Mouse (Mus musculus): ENCODE measurements around the gene Hdac7. TPM values are rescaled to one million over a fixed set of nuclear protein-coding genes. Genes with fewer than 3 reads are reported as not detected.

Hdac7 gene
- total RNA-seq, 1 experiment from 2014 or later: 60.1 TPM

GRCm38 (mm10) chr15:97858431-97858830, 14.1 kb upstream of the Hdac7 start:
- DNase-seq: no peak

DNA sequence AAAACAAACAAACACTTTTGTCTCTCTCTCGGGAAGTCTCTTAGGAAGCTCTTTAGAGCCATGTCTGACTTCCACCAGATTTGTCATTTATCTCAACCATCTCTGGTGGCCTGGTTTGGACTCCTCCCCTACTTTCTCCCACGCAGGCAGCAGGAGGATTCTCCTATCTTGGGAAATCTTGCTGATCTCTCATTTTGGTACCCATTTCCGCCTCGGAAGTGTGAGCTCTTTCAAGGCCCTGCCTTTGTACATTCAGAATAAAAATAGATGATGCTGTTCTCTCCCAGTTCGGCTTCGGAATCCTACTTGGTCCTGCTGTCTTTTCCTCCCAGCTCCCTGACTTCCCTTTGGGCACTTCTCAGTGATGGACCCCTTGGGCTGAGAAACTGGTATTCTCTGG, 10.2 kb upstream of the Hdac7 start:
- no peak for DNase-seq

DNA sequence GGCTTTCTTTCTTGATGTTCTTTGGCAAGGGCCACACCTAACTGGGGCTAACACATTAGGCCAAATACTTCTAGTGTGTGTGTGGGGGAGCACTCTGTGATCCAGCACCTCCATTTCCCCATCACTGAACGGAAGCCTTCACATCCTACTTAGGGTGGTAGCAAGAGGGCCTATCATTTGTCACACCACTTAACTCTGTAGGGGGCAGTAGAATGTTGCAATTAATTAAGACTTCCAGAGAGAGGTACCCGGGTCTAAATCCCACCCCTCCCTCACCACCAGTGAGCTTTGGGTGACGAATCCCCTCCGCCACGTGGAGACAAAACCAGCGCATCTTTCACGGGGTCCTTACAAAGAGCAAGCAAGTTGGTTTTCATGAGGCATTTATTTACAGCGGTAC, 9.8 kb upstream of the Hdac7 start:
- DNase-seq: no peak

GRCm38 (mm10) chr15:97852291-97852690, 8.0 kb upstream of the Hdac7 start:
- DNase-seq: no peak

- no peak for DNase-seq
Observed at GRCm38 (mm10) chr15:97851011-97851410, 6.7 kb upstream of the Hdac7 start.

DNA sequence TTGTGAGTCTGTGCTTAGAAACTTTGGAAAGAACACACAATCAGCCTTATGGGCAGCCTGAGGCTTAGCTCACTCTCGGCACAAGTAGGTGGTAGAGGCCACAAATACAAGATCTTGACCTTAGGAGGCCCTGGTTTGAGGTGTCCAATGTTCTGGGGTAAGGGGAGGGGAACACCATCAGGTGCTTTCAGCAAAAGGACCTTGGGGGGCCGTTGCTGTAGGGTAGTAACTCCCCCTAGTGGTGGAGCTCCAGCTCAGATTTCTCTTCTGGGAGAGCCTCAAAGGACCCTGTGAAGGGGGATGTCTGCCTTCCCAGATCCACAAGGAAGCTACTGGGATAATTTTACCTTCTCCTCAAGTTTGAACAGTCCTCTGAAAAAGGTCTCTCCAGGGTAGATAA, 6.1 kb upstream of the Hdac7 start:
- peak; percentile 55 for DNase-seq

DNA sequence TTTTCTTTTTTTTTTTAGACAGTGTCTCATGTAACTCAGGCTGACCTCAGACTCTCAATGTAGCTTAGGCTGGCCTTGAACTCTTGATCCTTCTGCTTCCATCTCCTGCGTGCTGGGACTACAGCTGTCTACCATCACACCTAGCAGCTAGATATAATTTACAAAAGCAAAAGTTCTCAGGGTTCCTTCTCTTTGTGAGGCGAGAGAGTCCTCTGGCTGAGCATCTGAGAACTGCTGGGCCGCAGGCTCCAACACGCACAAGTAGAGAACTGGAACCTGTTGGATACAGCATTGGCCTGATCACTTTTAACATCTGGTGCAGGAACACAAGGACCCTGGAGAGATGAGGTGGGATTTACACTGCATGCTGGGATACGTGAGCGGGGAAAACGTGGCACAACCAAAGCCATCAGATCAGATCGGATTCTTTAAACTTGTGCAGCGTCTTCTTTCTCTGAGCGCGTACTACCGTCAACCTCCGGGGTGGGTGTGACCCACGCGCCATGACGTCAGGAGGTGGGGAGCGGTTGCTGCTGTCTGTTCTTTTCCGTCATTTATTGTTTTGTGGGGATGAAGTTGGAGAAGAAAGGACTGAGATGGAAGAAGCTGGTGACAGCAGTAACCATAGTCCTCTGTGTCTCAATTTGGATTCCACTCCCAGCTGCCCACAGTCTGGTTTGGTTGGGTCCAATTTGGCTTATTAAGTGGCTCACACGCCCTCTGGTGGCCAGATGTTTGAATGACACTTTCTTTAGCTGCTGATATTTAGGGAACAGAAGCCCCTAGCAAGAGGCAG, 5.0 kb upstream of the Hdac7 start:
- peak; percentile 90 for DNase-seq

DNA sequence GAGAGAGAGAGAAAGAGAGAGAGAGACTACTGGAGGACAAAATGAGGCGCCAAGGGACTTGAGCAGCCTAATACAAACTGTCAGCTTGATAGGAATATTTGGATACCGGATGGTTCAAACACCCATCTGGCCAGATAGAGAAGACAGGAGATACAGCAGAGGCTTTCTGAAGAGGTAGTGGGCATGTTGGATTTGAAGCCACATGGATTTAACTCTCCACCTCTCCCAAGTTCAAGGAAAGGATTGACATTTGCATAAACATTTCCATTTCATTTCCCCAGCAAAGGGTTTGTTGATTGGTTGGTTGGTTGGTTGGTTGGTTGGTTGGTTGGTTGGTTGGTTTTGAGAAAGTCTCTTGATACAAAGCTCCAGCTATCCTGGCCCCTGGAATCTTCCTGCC, 3.6 kb upstream of the Hdac7 start:
- no peak for DNase-seq

DNA sequence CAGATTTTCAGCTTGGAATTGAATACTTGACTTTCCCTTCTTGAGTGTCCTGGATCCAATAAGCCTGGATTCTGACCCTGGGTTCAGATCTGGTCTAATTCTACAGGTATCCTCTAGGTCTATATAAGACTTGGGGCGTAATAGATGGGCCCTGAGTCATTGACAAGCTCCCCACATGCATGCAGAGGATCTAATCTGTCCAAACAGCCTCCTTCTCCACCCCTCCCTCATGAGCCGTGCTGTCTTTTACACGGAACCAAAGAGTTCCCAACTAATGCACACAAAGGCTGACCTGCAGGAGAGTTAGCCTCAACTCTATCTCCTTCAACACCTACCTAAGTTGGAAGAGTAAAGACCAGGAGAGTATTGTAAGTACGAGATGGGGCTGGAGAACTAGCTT, 3.0 kb upstream of the Hdac7 start:
- DNase-seq: no peak

- DNase-seq: no peak
Observed at GRCm38 (mm10) chr15:97846121-97846882, 2.0 kb upstream of the Hdac7 start.

DNA sequence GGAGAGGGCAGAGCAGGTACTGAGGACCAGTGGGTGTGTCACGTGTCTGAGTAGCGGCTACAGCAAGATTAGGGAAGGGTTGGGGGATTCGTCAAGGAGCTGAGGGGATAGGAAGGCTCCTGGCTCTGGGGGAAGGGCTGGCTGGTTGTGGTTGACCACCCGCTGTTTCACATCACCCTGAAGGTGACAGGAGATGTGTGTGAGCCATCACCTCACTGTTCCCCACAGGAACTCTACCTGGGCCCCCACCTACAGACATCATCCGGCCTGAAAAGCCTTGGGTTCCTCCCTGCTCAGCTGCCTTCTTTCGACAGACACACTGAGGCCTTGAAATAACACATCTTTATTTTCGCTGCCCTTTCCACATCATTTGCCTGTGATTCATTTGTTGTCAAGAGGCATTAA, 1.1 kb downstream of the Hdac7 start:
- DNase-seq: no peak

DNA sequence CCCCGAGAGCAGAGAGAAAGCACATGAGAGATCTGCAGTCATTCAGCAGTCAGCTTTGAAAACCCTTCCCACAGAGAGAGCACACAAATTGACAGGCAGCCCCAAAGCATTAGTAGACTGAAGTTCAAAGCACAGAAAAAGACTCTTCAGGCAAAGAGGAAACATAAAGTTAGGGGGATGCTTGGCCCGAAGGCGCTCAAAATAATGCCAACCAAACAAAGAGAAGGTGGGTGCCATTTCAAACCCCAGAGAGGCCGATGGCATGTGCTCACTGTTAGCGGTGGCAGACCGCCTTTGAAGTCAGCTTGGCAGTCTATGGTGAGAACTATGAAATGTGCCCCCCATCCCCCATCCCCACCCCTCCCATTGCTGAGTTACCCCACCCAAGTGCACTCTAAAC, 2.2 kb downstream of the Hdac7 start:
- no peak for DNase-seq

GRCm38 (mm10) chr15:97841383-97841782, 2.9 kb downstream of the Hdac7 start:
- no peak for DNase-seq

DNA sequence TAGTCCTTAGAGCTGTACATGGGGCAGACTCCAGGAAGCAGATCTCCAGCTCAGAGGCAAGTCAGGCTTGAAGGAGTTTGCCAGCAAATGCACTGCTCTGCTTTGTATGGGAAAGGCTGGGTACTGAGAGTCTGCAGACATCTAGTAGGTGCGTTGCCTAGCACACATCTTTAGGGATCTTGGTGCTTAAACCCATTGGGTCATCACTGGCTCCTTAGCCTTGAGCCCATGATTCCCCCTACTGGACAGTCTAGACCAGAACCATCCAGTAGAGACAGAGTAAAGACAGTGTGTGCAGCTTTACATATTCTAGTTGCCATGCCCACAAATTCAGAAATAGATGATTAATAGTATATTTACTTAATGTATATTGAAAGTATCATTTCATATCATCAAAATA, 3.5 kb downstream of the Hdac7 start:
- no peak for DNase-seq

- peak; percentile 87 for DNase-seq
Observed at GRCm38 (mm10) chr15:97839991-97840455, 4.3 kb downstream of the Hdac7 start.

- no peak for DNase-seq
Observed at GRCm38 (mm10) chr15:97839473-97839872, 4.8 kb downstream of the Hdac7 start.

DNA sequence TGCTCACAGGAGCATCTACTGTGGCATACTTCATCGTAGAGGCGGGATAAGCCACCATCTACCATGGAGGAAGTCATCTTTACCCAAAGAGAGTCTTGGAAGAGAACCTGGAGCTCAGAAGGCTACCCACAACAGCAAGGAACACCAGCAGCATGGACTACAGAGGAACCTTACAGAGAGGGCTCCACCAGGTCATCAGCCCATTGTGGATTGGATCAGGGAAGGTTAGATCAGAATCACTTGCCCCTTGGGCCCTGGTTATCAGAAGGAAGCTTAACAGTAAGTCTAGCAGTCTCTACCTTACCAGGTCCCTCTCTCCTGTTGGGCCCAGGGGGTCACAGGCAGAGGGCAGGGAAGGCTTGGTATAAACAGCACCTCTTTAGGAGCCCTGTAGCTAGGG, 5.3 kb downstream of the Hdac7 start:
- DNase-seq: no peak

- no peak for DNase-seq
Observed at GRCm38 (mm10) chr15:97838395-97838794, 5.9 kb downstream of the Hdac7 start.

- DNase-seq: no peak
Observed at GRCm38 (mm10) chr15:97837491-97838061, 6.7 kb downstream of the Hdac7 start.

DNA sequence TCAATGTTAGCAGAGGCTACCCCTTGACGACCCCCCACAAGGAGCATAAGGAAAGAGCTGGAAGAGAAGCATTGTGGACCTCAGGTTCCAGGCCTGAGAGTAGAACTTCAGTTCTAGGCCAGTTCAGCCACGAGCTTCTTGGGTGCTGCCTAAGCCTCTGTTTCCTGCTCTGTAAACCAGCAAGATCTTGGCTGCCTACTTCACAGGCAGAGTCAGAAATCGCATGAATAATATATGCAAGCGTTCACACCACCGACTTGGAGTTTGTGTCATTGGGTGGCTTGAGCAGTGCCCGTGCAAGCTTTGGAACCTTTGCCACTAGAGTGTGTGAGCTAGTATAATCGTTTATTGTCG, 7.4 kb downstream of the Hdac7 start:
- no peak for DNase-seq

- DNase-seq: no peak
Observed at GRCm38 (mm10) chr15:97836153-97836893, 8.0 kb downstream of the Hdac7 start.

GRCm38 (mm10) chr15:97832764-97833479, 11.4 kb downstream of the Hdac7 start:
- DNase-seq: no peak

All from adrenal gland, postnatal 14 days (tissue).